Mouse (Mus musculus): ENCODE results near the gene Psmd2. TPM values are rescaled to one million over a fixed set of nuclear protein-coding genes. Genes with fewer than 3 reads are reported as not detected.
A peak's percentile ranks its signal among the peaks of the same experiment; 100 is the strongest.

The Psmd2 gene
- polyA plus RNA-seq, 1 experiment from 2014 or later, result 517 TPM

DNA sequence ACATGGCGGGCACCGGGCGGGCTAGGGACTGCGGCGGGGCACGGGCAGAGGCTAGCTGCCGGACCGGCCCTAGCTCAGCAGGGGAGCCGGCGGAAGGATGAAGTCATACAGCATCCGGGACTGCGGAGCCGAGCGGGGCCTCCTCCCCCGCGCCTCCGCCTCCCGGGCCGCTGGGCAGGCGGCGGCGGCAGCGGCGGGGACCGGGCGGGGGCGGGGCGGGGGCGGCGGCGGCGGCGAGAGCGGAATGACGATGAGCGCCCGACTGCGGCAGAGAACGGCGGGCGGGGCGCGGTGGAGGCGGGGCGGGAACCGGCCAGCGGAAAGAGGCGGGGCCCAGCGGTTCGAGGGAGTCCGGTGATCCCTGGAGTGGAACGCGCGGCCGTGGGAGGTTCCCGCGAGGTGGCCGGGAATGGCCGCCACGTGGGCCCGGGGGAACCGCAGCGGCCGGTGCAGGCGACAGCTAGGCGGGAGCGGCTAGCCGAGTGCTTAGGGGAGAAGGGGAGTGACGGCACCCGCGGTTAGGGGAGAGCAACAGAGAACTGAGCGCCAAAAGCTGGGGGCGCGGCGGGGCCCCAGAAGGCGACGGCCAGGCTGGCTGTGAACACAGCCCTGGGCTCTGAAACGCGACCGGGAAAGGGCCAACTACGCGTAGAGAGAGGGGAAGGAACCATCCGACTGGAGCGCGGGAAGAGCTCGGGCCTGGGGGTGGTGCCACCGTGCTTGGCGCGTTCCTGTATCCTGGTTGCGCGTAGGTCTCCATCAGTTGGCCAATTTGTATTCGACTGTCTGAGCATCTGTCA is 30.1 kb upstream of the Psmd2 start, which contains the start of gene Camk2n2:
Gene Camk2n2, minus strand, starts transcription at position 97 of the 800 bp plus-strand sequence.
- peak; percentile 66 for DNase-seq (ENCODE audit: low spot score)
- peak within 1 kb of the TSS; percentile 70 for H3K9ac ChIP-seq (ENCODE audit: low read length)
- peak; percentile 54 for ATAC-seq (ENCODE audit: insufficient read depth, low FRiP score, low TSS enrichment)
- no peaks in the 10 kb centered on the region for H3K27me3 ChIP-seq (ENCODE audit: control insufficient read depth, insufficient read depth, low read length)
- H3K27ac ChIP-seq (ENCODE audit: low read depth, low read length), result peak within 1 kb of the TSS; percentile 87
- WGBS, result under 1% methylated on average over 77 of the region's 92 CpGs
- no peaks in the 10 kb centered on the region for H3K36me3 ChIP-seq (ENCODE audit: control insufficient read depth, insufficient read depth, low read length)
- peak within 1 kb of the TSS; percentile 77 for H3K4me3 ChIP-seq (ENCODE audit: low read depth, low read length)
- peaks cover 11% of the 10 kb centered on the region for H3K4me1 ChIP-seq (ENCODE audit: control insufficient read depth, insufficient read depth, low read length)
- H3K9me3 ChIP-seq (ENCODE audit: control insufficient read depth, low read length), result no peaks in the 10 kb centered on the region
- peak within 1 kb of the TSS; percentile 99 for H3K4me2 ChIP-seq (ENCODE audit: low read depth)

DNA sequence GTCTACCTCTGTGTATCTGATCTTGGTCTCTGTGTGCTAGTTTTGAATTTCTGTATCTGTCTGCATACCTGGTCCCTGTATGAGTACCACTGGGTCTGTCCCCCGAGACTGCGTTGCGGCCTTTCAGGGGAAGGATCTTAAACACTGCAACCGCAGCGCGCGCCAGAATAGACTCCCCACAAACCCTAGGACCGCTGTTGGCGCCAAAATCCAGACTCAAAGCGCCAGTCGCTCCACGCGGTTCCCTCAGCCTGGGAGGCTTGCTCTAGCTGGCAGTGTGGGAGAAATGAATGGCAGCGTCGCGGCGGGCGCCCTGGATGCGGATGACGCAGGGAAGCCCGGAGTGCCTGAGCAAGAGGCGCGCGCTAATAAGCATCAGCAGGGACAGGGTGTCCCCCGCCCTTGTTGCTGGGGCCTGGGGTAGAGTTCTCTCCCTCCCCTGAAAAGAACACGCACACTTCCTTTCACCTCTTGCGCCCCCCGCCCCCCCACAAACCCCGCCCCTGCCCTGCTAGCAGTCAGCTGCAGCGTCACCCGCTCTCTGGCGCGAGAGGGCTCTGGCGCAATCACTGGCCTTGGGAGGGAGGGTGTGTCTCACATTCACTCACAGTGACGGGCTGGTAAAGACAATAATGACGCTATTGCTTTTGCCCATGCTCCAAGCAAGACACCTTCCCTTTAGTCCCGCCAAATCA is 29.3 kb upstream of the Psmd2 start:
- peak overlapping the region; percentile 99 for H3K4me2 ChIP-seq (ENCODE audit: low read depth)
- no peaks in the 10 kb centered on the region for H3K36me3 ChIP-seq (ENCODE audit: control insufficient read depth, insufficient read depth, low read length)
- no peaks in the 10 kb centered on the region for H3K9me3 ChIP-seq (ENCODE audit: control insufficient read depth, low read length)
- WGBS, result under 1% methylated on average over 36 of the region's 37 CpGs
- H3K4me3 ChIP-seq (ENCODE audit: low read depth, low read length), result peak overlapping the region; percentile 77
- H3K9ac ChIP-seq (ENCODE audit: low read length), result peak overlapping the region; percentile 70
- ATAC-seq (ENCODE audit: insufficient read depth, low FRiP score, low TSS enrichment), result peak; percentile 33
- H3K4me1 ChIP-seq (ENCODE audit: control insufficient read depth, insufficient read depth, low read length), result peaks cover 11% of the 10 kb centered on the region
- H3K27ac ChIP-seq (ENCODE audit: low read depth, low read length), result peak overlapping the region; percentile 87
- H3K27me3 ChIP-seq (ENCODE audit: control insufficient read depth, insufficient read depth, low read length), result no peaks in the 10 kb centered on the region
- DNase-seq (ENCODE audit: low spot score), result peak; percentile 74

DNA sequence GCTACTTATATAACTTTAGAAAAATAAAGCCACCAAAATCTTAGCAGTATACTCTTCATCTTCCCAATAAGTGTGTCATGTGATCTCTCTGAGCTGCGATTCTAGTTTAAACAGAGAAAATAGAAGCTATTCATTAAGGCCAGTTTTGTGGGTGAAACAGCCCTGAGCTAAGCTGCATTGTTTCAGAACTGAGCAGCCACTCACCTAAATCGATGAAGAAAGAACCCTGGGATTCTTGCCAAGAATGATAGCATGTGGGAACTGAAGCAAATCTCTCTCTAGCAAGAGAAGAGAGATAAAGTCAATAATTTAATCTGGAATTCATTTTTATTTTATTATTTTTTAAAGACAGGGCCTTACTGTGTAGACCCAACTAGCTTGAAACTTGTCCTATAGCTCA is 28.2 kb upstream of the Psmd2 start:
- Histone ChIP-seq H3K27me3 (ENCODE audit: control insufficient read depth, insufficient read depth, low read length) (no peaks in the 10 kb centered on the region), H3K9me3 (ENCODE audit: control insufficient read depth, low read length) (no peaks in the 10 kb centered on the region), H3K36me3 (ENCODE audit: control insufficient read depth, insufficient read depth, low read length) (no peaks in the 10 kb centered on the region), H3K4me1 (ENCODE audit: control insufficient read depth, insufficient read depth, low read length) (peaks cover 11% of the 10 kb centered on the region), H3K9ac (ENCODE audit: low read length) (no peak overlapping the region), H3K4me2 (ENCODE audit: low read depth) (no peak overlapping the region), H3K27ac (ENCODE audit: low read depth, low read length) (no peak overlapping the region), H3K4me3 (ENCODE audit: low read depth, low read length) (no peak overlapping the region)
- DNase-seq (ENCODE audit: low spot score) (no peak), ATAC-seq (ENCODE audit: insufficient read depth, low FRiP score, low TSS enrichment) (no peak)
- WGBS, result 70% methylated on average over 2 of the region's 2 CpGs

DNA sequence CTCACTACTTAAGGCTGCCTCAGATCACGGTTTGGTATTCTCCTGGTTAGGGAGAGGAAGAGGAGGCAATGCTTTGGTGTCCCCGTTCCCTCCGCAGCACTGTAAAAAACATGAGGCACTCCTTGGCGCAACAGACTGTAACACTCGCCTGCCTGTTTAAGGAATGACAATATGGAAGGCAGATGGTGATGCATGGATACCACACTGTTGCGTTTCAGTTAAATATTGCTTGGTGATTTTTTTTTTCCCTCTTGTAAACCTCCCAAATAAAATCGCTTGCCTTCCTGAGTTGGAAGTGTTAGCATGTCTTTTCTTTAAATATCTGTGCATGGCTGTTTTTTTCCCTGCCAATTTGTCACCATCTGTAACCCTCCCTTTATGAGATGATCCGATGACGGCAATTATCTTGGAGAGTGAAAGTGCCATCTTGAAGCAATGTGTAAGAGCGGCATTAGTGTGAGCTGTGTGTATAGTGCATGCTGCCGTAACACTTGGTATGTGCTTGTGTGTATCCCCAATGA is 22.5 kb upstream of the Psmd2 start:
- H3K27ac ChIP-seq (ENCODE audit: low read depth, low read length), result no peak overlapping the region
- no peak for DNase-seq (ENCODE audit: low spot score)
- WGBS, result 53% methylated on average over 11 of the region's 11 CpGs
- no peak overlapping the region for H3K9ac ChIP-seq (ENCODE audit: low read length)
- no peaks in the 10 kb centered on the region for H3K36me3 ChIP-seq (ENCODE audit: control insufficient read depth, insufficient read depth, low read length)
- ATAC-seq (ENCODE audit: insufficient read depth, low FRiP score, low TSS enrichment), result no peak
- H3K27me3 ChIP-seq (ENCODE audit: control insufficient read depth, insufficient read depth, low read length), result no peaks in the 10 kb centered on the region
- H3K9me3 ChIP-seq (ENCODE audit: control insufficient read depth, low read length), result no peaks in the 10 kb centered on the region
- peak overlapping the region; percentile 90 for H3K4me2 ChIP-seq (ENCODE audit: low read depth)
- no peak overlapping the region for H3K4me3 ChIP-seq (ENCODE audit: low read depth, low read length)
- no peaks in the 10 kb centered on the region for H3K4me1 ChIP-seq (ENCODE audit: control insufficient read depth, insufficient read depth, low read length)

DNA sequence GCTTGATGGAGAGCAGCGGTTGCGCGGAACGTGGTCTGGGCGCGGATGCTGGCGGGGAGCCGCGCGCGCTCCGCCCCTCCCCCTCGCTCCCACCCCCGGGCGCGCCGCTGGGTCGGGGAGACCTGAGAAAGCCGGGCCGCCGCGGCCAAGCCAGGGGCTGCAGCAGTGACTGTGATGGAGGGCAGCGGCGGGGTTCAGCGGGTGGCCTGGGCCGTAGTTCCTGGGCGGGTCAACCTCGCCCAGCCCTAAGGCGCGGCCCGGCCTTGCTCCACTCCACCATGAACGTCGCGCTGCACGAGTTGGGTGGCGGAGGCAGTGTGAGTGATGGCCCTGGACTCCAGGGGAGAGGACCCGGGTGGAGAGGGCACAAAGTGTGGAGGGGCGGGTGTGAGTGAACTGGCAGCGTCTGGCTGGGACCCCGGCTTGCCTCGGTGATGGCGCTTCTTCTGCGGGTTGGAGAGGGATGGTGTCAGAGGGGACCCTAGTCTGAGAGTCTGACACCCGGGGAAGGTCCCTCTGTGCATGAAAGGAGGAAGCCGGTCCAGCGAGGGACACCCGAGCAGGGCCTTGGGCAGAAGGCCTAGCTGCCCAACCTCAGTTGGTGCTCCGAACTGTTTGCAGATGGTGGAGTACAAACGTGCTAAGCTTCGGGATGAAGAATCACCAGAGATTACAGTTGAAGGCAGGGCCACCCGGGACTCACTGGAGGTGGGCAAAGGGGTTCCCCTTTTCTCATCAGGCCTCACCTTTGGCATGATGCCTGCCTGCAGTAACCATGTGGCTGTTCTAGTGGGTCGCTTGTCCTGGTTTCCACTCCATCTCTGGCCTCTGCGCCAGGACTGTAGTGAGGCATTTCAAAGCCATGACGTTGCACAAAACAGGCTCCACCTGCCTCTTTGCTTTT is 21.5 kb upstream of the Psmd2 start, which contains the start of gene Ece2:
Gene Ece2, plus strand, starts transcription at position 98 of the 904 bp plus-strand sequence.
- Histone ChIP-seq H3K4me2 (ENCODE audit: low read depth) (peak within 1 kb of the TSS; percentile 90), H3K9ac (ENCODE audit: low read length) (peak within 1 kb of the TSS; percentile 76), H3K27ac (ENCODE audit: low read depth, low read length) (no peak within 1 kb of the TSS), H3K36me3 (ENCODE audit: control insufficient read depth, insufficient read depth, low read length) (no peaks in the 10 kb centered on the region), H3K4me3 (ENCODE audit: low read depth, low read length) (peak within 1 kb of the TSS; percentile 52), H3K27me3 (ENCODE audit: control insufficient read depth, insufficient read depth, low read length) (no peaks in the 10 kb centered on the region), H3K9me3 (ENCODE audit: control insufficient read depth, low read length) (no peaks in the 10 kb centered on the region), H3K4me1 (ENCODE audit: control insufficient read depth, insufficient read depth, low read length) (no peaks in the 10 kb centered on the region)
- WGBS, result 8% methylated on average over 50 of the region's 54 CpGs
- peak; percentile 43 for DNase-seq (ENCODE audit: low spot score)
- peak; percentile 60 for ATAC-seq (ENCODE audit: insufficient read depth, low FRiP score, low TSS enrichment)

DNA sequence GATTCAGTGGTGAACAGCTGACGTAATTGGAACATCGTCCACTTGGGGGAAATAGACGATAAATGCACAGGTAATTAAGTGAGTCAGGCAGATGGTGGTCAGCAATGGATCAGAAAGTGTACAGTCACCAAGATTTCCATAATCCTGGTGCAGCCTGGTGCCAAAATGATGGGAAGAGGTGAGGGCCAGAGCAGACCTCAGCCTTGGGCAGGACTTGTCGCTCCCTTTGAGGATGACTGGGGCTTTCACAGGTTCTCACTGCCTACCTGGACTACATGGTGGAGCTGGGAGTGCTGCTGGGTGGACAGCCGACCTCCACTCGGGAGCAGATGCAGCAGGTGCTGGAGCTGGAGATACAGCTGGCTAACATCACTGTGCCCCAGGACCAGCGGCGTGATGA is 14.0 kb upstream of the Psmd2 start:
- Histone ChIP-seq H3K4me1 (ENCODE audit: control insufficient read depth, insufficient read depth, low read length) (no peaks in the 10 kb centered on the region), H3K4me2 (ENCODE audit: low read depth) (no peak overlapping the region), H3K27ac (ENCODE audit: low read depth, low read length) (no peak overlapping the region), H3K9me3 (ENCODE audit: control insufficient read depth, low read length) (no peaks in the 10 kb centered on the region), H3K4me3 (ENCODE audit: low read depth, low read length) (no peak overlapping the region), H3K9ac (ENCODE audit: low read length) (no peak overlapping the region), H3K36me3 (ENCODE audit: control insufficient read depth, insufficient read depth, low read length) (no peaks in the 10 kb centered on the region), H3K27me3 (ENCODE audit: control insufficient read depth, insufficient read depth, low read length) (no peaks in the 10 kb centered on the region)
- DNase-seq (ENCODE audit: low spot score) (no peak), ATAC-seq (ENCODE audit: insufficient read depth, low FRiP score, low TSS enrichment) (no peak)
- 85% methylated on average over 8 of the region's 8 CpGs for WGBS

DNA sequence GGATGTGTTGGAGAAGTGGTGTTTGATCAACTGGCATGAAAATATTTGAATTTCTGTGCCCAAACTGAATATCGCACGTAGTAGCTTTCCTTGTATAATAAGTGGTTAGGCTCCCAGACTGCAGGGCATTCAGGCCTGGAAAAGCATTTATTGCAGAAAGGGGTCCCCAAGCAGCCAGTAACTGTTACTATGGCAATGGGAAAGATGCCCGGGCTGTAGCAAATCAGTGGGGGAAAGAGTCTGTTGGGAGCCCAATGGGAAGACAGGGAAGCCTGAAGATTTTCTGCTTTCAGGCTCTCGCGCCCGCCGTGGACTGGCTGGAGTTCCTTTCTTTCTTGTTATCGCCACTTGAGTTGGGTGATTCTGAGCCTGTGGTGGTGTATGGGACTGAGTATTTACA is 13.1 kb upstream of the Psmd2 start:
- DNase-seq (ENCODE audit: low spot score) (no peak), ATAC-seq (ENCODE audit: insufficient read depth, low FRiP score, low TSS enrichment) (no peak)
- Histone ChIP-seq H3K4me1 (ENCODE audit: control insufficient read depth, insufficient read depth, low read length) (no peaks in the 10 kb centered on the region), H3K9me3 (ENCODE audit: control insufficient read depth, low read length) (no peaks in the 10 kb centered on the region), H3K27ac (ENCODE audit: low read depth, low read length) (no peak overlapping the region), H3K36me3 (ENCODE audit: control insufficient read depth, insufficient read depth, low read length) (no peaks in the 10 kb centered on the region), H3K4me3 (ENCODE audit: low read depth, low read length) (no peak overlapping the region), H3K9ac (ENCODE audit: low read length) (no peak overlapping the region), H3K27me3 (ENCODE audit: control insufficient read depth, insufficient read depth, low read length) (no peaks in the 10 kb centered on the region), H3K4me2 (ENCODE audit: low read depth) (no peak overlapping the region)
- 74% methylated on average over 8 of the region's 8 CpGs for WGBS

DNA sequence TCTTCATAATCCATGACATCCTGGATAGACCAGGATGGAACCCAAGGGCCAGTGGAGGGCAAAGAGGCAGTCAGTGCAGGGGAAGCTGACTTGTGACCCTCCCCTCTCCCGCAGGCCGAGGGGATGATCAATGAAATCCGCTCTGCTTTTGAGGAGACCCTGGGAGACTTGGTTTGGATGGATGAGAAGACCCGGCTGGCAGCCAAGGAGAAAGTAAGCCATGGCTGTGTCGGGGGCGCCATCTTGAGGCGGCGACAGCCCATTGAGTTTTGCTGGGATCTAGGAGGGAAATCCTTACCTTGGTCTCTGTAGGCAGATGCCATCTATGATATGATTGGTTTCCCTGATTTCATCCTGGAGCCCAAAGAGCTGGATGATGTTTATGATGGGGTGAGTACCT is 9.3 kb upstream of the Psmd2 start:
- ATAC-seq (ENCODE audit: insufficient read depth, low FRiP score, low TSS enrichment) (peak; percentile 45), DNase-seq (ENCODE audit: low spot score) (peak; percentile 80)
- no peak overlapping the region for H3K9ac ChIP-seq (ENCODE audit: low read length)
- no peaks in the 10 kb centered on the region for H3K4me1 ChIP-seq (ENCODE audit: control insufficient read depth, insufficient read depth, low read length)
- under 1% methylated on average over 8 of the region's 8 CpGs for WGBS
- H3K36me3 ChIP-seq (ENCODE audit: control insufficient read depth, insufficient read depth, low read length), result no peaks in the 10 kb centered on the region
- no peak overlapping the region for H3K27ac ChIP-seq (ENCODE audit: low read depth, low read length)
- H3K4me3 ChIP-seq (ENCODE audit: low read depth, low read length), result no peak overlapping the region
- H3K4me2 ChIP-seq (ENCODE audit: low read depth), result no peak overlapping the region
- H3K9me3 ChIP-seq (ENCODE audit: control insufficient read depth, low read length), result no peaks in the 10 kb centered on the region
- H3K27me3 ChIP-seq (ENCODE audit: control insufficient read depth, insufficient read depth, low read length), result no peaks in the 10 kb centered on the region
